Mouse (Mus musculus) thymus, postnatal 25 days (tissue): Measurements from ENCODE around the gene Nr2f2.

Experiments used
- DNase-seq: peaks from one replicate; pipeline ENCODE4 v3.0.0; 2022

The Nr2f2 gene

GRCm38 (mm10) chr7:70349981-70350670 is 16.4 kb downstream of the Nr2f2 start:
- DNase-seq: no peak

GRCm38 (mm10) chr7:70348977-70349615 is 17.4 kb downstream of the Nr2f2 start:
- no peak for DNase-seq

- no peak for DNase-seq
These were observed 18.2 kb downstream of the Nr2f2 start for GRCm38 (mm10) chr7:70348064-70348976.

GRCm38 (mm10) chr7:70347618-70347958 is 18.9 kb downstream of the Nr2f2 start:
- DNase-seq: no peak

- DNase-seq: no peak
These were observed 19.5 kb downstream of the Nr2f2 start for GRCm38 (mm10) chr7:70346951-70347617.

GRCm38 (mm10) chr7:70346010-70346536 is 20.5 kb downstream of the Nr2f2 start:
- DNase-seq: no peak

- no peak for DNase-seq
These were observed 23.1 kb downstream of the Nr2f2 start for GRCm38 (mm10) chr7:70343426-70343825.

GRCm38 (mm10) chr7:70342771-70343170 is 23.8 kb downstream of the Nr2f2 start:
- DNase-seq: no peak

- no peak for DNase-seq
These were observed 24.5 kb downstream of the Nr2f2 start for GRCm38 (mm10) chr7:70342076-70342475.

GRCm38 (mm10) chr7:70339998-70340630 is 26.4 kb downstream of the Nr2f2 start:
- DNase-seq: no peak

GRCm38 (mm10) chr7:70338265-70338640 is 28.3 kb downstream of the Nr2f2 start:
- no peak for DNase-seq

- DNase-seq: no peak
These were observed 28.8 kb downstream of the Nr2f2 start for GRCm38 (mm10) chr7:70337581-70338264.

- DNase-seq: no peak
These were observed 29.8 kb downstream of the Nr2f2 start for GRCm38 (mm10) chr7:70336571-70337240.

GRCm38 (mm10) chr7:70336126-70336525 is 30.4 kb downstream of the Nr2f2 start:
- DNase-seq: no peak

GRCm38 (mm10) chr7:70335411-70335810 is 31.1 kb downstream of the Nr2f2 start:
- DNase-seq: no peak

- DNase-seq: no peak
These were observed 31.7 kb downstream of the Nr2f2 start for GRCm38 (mm10) chr7:70334836-70335235.

GRCm38 (mm10) chr7:70333851-70334250 is 32.7 kb downstream of the Nr2f2 start:
- DNase-seq: no peak

GRCm38 (mm10) chr7:70332926-70333664 is 33.4 kb downstream of the Nr2f2 start:
- no peak for DNase-seq

- DNase-seq: no peak
These were observed 34.3 kb downstream of the Nr2f2 start for GRCm38 (mm10) chr7:70332064-70332850.
